Mouse (Mus musculus) embryonic fibroblast, embryonic 13.5 days (primary cell): ENCODE measurements around the gene Vpreb3. TPM values are rescaled to one million over a fixed set of nuclear protein-coding genes. Genes with fewer than 3 reads are reported as not detected.
A peak's percentile ranks its signal among the peaks of the same experiment; 100 is the strongest.

Source experiments
- H3K27ac ChIP-seq: 2 replicates; pipeline ENCODE4 v1.5.1; 2012; ENCODE audit warnings: low read length, control low read depth, inconsistent platforms; ENCODE audit not compliant: insufficient read depth
- H3K4me1 ChIP-seq: 2 replicates; pipeline ENCODE4 v1.6.1; 2011; ENCODE audit warnings: low read length; ENCODE audit not compliant: control insufficient read depth, insufficient read depth
- H3K4me3 ChIP-seq: 2 replicates; pipeline ENCODE4 v1.5.1; 2011; ENCODE audit warnings: mild to moderate bottlenecking, control low read depth, low read length; ENCODE audit not compliant: insufficient read depth
- CTCF ChIP-seq: IDR thresholded peaks from 2 replicates; pipeline ENCODE4 v1.5.1; 2011; ENCODE audit warnings: mild to moderate bottlenecking, control low read depth, low read length, moderate library complexity, borderline replicate concordance; ENCODE audit not compliant: insufficient read depth
- POLR2A ChIP-seq: IDR thresholded peaks from 2 replicates; pipeline ENCODE4 v1.6.1; 2011; ENCODE audit warnings: low read depth, mild to moderate bottlenecking, control low read depth, low read length, moderate library complexity
- polyA plus RNA-seq: library from polyadenylated mRNA; stranded (reverse); fragments of >200 nt; gene quantifications from 2 replicates; pipeline ENCODE4 v1.2.4, GENCODE M21; 2011; ENCODE audit warnings: low read depth; ENCODE audit not compliant: missing spikeins, insufficient read length

Vpreb3 gene
- polyA plus RNA-seq, 1 experiment, result not detected

GRCm38 (mm10) chr10:75910698-75911097 is 32.2 kb upstream of the Vpreb3 start:
- H3K27ac ChIP-seq, result no peak overlapping the region
- TF ChIP-seq CTCF (no peak), POLR2A (no peak)
- no peaks in the 10 kb centered on the region; the same call in 1 of the 2 replicates for H3K4me1 ChIP-seq
- H3K4me3 ChIP-seq, result no peak overlapping the region

DNA sequence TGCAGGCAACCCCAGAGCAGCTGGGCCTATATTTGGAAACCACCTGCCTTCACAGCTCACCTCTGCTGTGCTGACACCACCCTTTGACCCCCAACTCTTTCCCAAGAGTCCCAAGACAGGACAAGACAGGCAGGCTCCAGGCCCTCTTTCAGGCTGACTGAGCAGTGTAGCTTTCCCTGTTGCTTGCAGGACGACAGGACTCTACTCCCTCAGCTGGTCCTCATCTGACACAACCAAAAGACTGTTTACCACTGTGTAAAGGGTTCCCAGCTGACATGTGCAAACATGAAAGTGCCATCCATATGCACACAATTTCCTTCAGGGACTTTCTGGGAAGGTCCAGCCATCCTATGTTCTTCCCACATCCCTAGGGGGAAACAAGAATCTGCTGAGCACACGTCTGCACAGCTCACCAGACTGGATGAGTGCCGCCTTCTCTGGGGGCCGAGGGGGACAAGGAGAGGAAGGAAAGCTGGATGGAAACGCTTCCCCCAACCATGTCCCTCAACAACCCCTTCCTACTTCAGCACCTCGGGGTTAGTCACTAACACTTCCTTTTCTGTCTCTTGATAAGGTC is 29.8 kb upstream of the Vpreb3 start:
- Histone ChIP-seq H3K4me1 (peaks cover 4% of the 10 kb centered on the region; the same call in 1 of the 2 replicates), H3K4me3 (no peak overlapping the region), H3K27ac (no peak overlapping the region)
- TF ChIP-seq POLR2A (no peak), CTCF (no peak)

DNA sequence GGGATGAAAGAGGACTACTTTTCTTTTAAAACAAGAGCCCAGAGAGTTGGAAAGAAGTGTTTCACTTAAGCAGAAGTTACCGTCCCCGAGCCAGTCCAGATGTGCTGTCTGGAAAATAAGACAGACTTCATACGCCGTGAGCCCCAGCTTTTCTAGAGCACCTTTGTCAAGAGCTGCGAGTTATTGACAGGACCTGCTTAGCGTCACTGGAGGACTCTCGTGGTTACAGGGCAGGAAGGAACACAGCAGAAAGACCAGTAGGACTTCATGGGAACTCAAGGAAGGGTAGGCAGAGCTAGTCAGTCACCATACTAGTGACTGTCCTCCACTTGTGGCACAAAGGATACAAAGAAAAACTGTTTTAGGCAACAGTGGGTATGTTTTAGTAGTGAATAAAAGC is 27.3 kb upstream of the Vpreb3 start:
- H3K27ac ChIP-seq, result no peak overlapping the region
- H3K4me3 ChIP-seq, result no peak overlapping the region
- no peak for TF ChIP-seq POLR2A
- TF ChIP-seq CTCF, result no peak
- H3K4me1 ChIP-seq, result peaks cover 8% of the 10 kb centered on the region

DNA sequence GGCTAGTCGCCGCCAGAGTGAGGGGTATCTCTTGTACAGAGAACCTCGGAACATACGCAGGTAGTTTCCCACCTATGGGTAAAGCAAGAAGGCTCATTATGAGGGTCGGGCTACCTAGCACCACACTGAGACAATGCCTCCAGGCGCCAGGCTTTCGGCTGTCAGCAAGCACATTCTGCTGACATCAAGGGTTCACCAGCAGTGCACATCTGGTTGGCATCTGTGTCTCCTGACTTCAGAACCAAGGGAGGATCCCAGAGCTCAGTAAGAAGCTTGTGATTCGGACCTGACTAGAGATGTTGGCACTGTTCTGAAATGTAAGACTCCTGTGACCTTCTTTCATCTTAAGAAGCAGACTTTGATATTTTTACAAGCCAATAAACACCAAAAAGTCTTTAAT is 26.0 kb upstream of the Vpreb3 start:
- Histone ChIP-seq H3K4me1 (peaks cover 8% of the 10 kb centered on the region), H3K4me3 (no peak overlapping the region), H3K27ac (no peak overlapping the region)
- TF ChIP-seq CTCF (no peak), POLR2A (no peak)

DNA sequence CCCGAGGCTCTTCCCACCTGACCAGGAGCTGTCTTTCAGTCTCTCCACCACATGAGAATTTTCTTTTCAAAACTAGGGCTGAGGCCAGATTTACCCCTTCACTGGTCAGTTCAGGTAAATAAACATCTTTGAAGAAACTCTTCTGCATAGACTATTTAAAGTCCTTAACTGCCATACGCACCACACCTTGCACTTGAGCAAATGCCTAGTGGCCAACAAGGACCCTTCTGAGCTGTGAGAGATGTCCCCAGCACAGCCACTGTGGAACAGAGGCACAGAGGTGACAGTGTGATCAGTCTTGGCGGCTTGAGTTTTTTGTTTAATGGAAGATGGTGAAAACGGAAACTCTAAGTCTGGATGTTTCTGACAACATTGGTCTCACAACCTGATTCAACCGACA is 23.8 kb upstream of the Vpreb3 start:
- TF ChIP-seq CTCF (no peak), POLR2A (no peak)
- H3K4me1 ChIP-seq, result peaks cover 8% of the 10 kb centered on the region
- H3K4me3 ChIP-seq, result no peak overlapping the region
- no peak overlapping the region for H3K27ac ChIP-seq

GRCm38 (mm10) chr10:75921026-75921725 is 21.7 kb upstream of the Vpreb3 start, which contains the start of gene Smarcb1:
TSS of gene Smarcb1 (minus strand) at chr10:75921617.
- Histone ChIP-seq H3K4me3 (peak within 1 kb of the TSS; percentile 73), H3K27ac (peak within 1 kb of the TSS; percentile 91), H3K4me1 (peaks cover 8% of the 10 kb centered on the region)
- no peak for TF ChIP-seq CTCF
- TF ChIP-seq POLR2A, result peak; percentile 90

- TF ChIP-seq CTCF, result no peak
- no peak for TF ChIP-seq POLR2A
- Histone ChIP-seq H3K4me1 (peaks cover 4% of the 10 kb centered on the region), H3K4me3 (peak overlapping the region; percentile 73), H3K27ac (peak overlapping the region; percentile 64)
These were observed 20.9 kb upstream of the Vpreb3 start for GRCm38 (mm10) chr10:75921726-75922560.

DNA sequence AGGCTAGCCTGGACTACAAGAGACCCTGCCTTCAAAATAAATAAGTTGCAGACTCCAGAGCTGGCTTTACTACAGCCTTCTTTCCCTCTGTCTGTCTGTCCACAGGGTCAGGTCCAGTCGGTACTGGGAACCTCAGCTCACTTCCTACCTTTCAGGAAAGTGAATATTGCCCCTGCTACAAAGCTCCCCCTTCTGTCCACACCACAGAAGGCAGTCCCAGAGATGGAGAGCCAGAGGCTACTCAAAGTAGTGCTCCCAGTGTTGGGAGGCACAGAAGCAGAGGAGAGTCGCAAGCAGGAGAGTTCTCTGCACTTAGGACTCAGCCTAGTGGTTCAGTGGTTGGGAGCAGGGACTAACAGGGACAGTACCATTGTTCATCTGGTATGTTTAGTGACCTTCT is 18.5 kb upstream of the Vpreb3 start:
- H3K4me3 ChIP-seq, result no peak overlapping the region
- no peak overlapping the region for H3K27ac ChIP-seq
- no peaks in the 10 kb centered on the region for H3K4me1 ChIP-seq
- TF ChIP-seq CTCF (no peak), POLR2A (no peak)

DNA sequence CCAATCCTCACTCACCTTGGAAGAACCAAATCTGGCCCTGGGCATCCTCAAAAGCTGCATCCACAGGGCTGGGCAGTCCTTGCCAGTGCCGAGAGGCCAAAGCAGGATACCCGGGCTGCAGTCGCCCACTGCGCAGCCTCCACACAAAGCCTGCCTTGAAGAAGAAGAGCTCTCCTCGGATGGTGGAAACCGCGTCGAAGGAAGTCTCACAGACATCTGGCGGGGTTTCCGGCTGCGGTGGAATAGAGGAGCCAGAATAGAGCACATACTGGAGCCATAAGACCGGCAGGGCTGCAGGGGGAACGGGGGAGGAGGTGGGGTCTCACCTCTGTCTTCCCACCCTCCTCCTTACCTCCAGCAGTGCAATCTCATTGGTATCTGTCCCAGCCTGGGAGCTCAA is 16.5 kb upstream of the Vpreb3 start:
- H3K4me3 ChIP-seq, result no peak overlapping the region
- no peak overlapping the region for H3K27ac ChIP-seq
- TF ChIP-seq CTCF (no peak), POLR2A (no peak)
- peaks cover 3% of the 10 kb centered on the region; the same call in 1 of the 2 replicates for H3K4me1 ChIP-seq

GRCm38 (mm10) chr10:75930304-75930703 is 12.6 kb upstream of the Vpreb3 start:
- TF ChIP-seq CTCF (no peak), POLR2A (peak; percentile 27; the same call in 1 of the 2 replicates)
- Histone ChIP-seq H3K4me3 (no peak overlapping the region), H3K27ac (no peak overlapping the region; the same call in 1 of the 2 replicates)

More at GRCm38 (mm10) chr10:75930304-75930703, 12.6 kb upstream of the Vpreb3 start:
- H3K4me1 ChIP-seq, result peaks cover 7% of the 10 kb centered on the region
